Mouse (Mus musculus) heart, postnatal 14 days (tissue): ENCODE measurements around the gene Nudt2. TPM values are rescaled to one million over a fixed set of nuclear protein-coding genes. Genes with fewer than 3 reads are reported as not detected.
"Not testable (repeated sequence)": the region's sequence is repeated elsewhere in the genome, so short reads cannot be mapped to it uniquely, and the experiment has no call there.

Experiments used
- DNase-seq, 2 experiments: peaks; one replicate each; pipeline ENCODE4 v3.0.0; 2021 to 2022
- intact Hi-C: fragments of 180-260 bp; cut with DNase I; formaldehyde crosslinking; loops from one replicate; pipeline ENCODE4 v1.15.1; 2025
- long read RNA-seq, 2 experiments: library from polyadenylated mRNA; stranded (forward); transcript quantifications; one replicate each; pipeline ENCODE4 v2.0.0; 2021
- total RNA-seq, 2 experiments: library from RNA; stranded (reverse); gene quantifications; 2 replicates each; pipeline ENCODE4 v1.2.3; 2021

Gene Nudt2
- 10 to 100 TPM; 24.6 to 25.8 TPM for total RNA-seq
- long read RNA-seq, experiment 1, transcript Nudt2-201 (3 exons, 845 nt): major isoform, 22 of 24 reads
- long read RNA-seq, experiment 1, partial matches to known transcripts: 2 of 24 reads
- long read RNA-seq, experiment 1, other reads (novel, unspliced or antisense): 0 of 24 reads
- long read RNA-seq, experiment 2, transcript Nudt2-201 (3 exons, 845 nt): major isoform, 21 of 23 reads
- long read RNA-seq, experiment 2, partial matches to known transcripts: 0 of 23 reads
- long read RNA-seq, experiment 2, other reads (novel, unspliced or antisense): 2 of 23 reads

DNA sequence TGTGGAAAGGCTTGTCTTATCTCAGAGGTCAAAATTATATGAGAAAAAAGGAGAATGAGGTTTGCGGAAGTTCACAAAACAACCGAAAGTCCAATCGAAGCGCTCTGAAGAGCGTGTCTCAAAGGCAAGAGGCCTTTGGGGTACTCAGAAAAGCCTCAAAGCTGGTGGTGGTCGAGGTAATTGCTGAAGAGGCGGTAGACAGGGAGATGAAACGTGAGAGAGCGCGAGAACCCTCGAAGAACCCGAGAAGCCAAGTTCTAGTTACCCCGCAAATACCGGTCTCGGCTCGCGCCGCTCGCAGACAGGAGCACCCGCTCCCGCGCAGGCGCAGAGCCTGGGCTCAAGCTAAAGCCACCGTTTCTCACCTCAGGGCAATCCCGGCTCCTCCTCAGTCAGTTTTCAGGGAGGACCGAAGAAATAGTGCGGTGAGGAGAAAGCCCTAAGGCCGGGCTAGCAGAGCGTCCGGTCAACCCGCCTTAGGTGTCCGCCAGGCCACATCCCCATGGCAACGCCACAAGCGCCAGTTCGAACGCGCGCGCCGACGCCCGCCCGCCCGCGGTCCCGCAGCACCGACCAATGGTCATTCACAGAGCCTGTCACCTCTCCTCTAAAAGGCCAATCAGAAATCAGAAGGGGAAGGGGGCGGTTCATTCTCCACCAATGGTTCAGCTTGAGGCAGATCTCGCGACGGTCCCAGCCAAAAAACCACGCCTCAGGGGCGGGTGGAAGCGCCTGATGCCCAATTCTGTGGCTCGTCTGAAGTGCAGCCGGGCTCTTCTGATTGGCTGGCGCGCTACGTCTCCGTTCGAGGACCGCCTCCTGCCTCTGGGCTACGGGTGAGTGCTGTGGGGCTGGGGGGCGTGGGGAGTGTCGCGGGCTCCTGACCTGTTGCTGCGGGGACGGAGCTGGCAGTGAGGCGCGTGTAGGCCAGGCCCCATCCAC is at the start of gene Nudt2, which contains the start of gene Kif24:
TSS of gene Nudt2 (plus strand) at position 807 of the 942 bp plus-strand sequence.
TSS of gene Kif24 (minus strand) at position 543 of the 942 bp plus-strand sequence.
- intact Hi-C loops: loop anchor here (5.0 kb wide), 1 partner anchor 88 kb away; no protein-coding TSS in a partner anchor

GRCm38 (mm10) chr4:41416966-41417365 is 48.0 kb upstream of the Nudt2 start:
- intact Hi-C loops: no loop called here
- DNase-seq: no peak

More for the DNA sequence above, at the start of gene Nudt2, which contains the start of gene Kif24:
- DNase-seq: peak; percentile 96

- DNase-seq: no peak
- intact Hi-C loops: no loop called here
These were observed 26.0 kb upstream of the Nudt2 start for GRCm38 (mm10) chr4:41438931-41439330.

- intact Hi-C loops: no loop called here
- DNase-seq: no peak
These were observed 22.1 kb upstream of the Nudt2 start for GRCm38 (mm10) chr4:41442790-41443302.

GRCm38 (mm10) chr4:41447595-41447994 is 17.4 kb upstream of the Nudt2 start:
- intact Hi-C loops: no loop called here
- DNase-seq: no peak

GRCm38 (mm10) chr4:41460690-41461089 is 4.3 kb upstream of the Nudt2 start:
- intact Hi-C loops: no loop called here
- DNase-seq: no peak

DNA sequence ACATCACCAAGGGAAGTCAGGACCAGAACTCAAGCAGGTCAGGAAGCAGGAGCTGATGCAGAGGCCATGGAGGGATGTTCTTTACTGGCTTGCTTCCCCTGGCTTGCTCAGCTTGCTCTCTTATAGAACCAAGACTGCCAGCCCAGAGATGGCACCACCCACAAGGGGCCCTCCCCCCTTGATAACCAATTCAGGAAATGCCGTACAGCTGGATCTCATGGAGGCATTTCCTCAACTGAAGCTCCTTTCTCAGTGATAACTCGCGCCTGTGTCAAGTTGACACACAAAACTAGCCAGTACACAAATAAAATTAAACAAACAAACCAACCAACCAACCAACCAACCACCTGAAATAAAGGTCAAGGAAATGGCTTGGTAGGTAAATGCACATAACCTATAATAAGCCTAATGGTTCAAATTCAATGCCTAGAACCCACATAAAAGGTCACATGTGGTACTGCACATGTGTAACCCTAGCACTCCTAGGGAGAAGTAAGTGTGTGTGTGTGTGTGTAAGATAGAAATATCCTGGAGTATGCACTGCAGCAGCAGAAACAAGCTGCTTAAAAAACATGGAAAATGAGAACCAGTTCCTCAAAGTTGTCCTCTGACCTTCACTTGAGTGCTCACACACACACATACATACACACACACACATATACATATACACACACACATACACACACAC is 1.8 kb upstream of the Nudt2 start:
- intact Hi-C loops, DNase-seq: not testable (repeated sequence)

GRCm38 (mm10) chr4:41465287-41465665 is 325 bp downstream of the Nudt2 start:
- intact Hi-C loops: loop anchor here (5.0 kb wide), 1 partner anchor 87 kb away; no protein-coding TSS in a partner anchor
- DNase-seq: no peak

DNA sequence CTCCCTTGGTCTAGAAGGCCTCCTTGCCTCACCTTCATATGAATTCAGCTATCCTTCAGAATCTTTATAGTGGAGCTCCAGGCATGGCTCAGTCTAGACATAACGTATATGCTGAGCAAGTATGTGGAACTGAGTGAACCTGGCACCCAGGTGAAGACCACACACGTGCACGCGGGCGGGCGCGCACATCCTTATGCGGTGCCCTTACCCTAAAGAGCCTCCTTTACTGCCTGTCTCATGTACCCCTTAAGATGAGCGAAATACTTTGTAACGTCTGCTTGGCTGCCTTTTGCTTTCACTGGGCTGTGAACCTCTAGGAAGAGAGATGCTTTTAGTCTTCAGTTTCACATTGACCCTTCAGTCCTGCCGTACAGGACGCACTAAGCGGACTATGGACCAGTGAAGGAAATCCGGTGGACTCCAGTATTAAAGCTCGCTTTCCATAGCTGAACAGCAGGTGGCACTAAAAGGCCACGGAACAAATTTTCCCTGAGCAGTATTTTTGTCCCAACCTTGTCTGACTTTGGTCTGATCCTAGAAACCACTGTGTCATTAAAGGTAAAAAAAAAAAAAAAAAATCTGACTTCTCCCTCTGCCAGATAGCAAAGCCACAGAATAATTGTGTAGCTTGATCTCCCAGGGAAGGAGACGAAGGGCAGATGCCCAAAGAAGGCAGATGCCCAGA is 3.6 kb downstream of the Nudt2 start:
- intact Hi-C loops: loop anchor here (1.0 to 5.0 kb wide), 5 partner anchors 38 to 240 kb away; no protein-coding TSS in a partner anchor
- peak; percentile 68 to 81 for DNase-seq

DNA sequence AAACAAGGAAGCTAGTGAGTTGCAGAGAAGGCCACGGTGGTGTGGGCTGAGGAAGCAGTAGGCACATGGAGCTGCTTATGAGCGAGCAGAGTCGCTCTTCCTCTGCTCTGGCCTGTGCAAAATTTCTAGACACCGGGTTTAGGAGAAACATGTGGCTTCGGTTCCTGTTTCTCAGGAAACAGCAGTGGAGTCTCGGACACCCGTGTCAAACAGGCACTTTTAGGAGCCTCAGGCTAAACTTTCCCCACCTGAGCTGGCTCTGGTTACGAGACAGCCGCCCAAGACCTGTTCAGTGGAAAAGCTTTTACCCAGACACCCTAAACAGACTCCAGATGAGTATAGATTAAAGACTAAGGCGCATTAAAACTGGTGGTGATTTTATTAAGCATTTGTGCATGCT is 4.2 kb downstream of the Nudt2 start:
- no peak for DNase-seq
- intact Hi-C loops: loop anchor here (2.0 to 5.0 kb wide), 3 partner anchors 38 to 240 kb away; no protein-coding TSS in a partner anchor

GRCm38 (mm10) chr4:41470051-41470683 is 5.2 kb downstream of the Nudt2 start:
- DNase-seq: no peak
- intact Hi-C loops: no loop called here

- peak in 1 of 2 experiments; percentile 27 for DNase-seq
- intact Hi-C loops: no loop called here
These were observed 5.9 kb downstream of the Nudt2 start for GRCm38 (mm10) chr4:41470684-41471383.

DNA sequence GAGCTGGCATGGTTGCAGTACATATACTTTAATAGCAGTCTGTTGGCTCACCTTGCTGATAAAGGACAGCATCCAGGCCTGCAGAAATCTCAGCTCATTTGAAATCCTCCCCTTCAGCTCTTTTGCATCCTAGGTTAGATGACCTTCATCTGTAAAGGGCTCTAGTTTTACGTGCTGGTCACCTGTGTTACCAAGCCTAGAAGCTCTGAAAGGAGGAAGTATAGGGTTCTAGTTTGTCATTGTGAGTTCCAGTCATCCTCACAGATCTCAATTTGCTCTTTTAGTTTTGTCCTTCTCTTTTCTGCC is 6.4 kb downstream of the Nudt2 start:
- no peak for DNase-seq
- intact Hi-C loops: no loop called here

- DNase-seq: no peak
- intact Hi-C loops: no loop called here
These were observed 12.8 kb downstream of the Nudt2 start for GRCm38 (mm10) chr4:41477648-41478160.

- DNase-seq: no peak
- intact Hi-C loops: no loop called here
These were observed 14.0 kb downstream of the Nudt2 start for GRCm38 (mm10) chr4:41478751-41479455.

- intact Hi-C loops: no loop called here
These were observed 14.5 kb downstream of the Nudt2 start for GRCm38 (mm10) chr4:41479456-41479804.

DNA sequence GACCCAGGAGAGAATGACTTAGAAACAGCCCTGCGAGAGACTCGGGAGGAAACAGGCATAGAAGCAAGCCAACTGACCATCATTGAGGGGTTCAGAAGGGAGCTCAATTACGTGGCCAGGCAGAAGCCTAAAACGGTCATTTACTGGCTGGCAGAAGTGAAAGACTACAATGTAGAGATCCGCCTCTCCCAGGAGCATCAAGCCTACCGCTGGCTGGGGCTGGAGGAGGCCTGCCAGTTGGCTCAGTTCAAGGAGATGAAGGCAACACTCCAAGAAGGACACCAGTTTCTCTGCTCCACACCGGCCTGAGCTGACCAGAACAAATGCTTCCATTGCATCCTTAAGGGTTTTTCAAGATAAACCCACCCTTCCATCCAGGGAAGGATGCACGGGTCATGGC is 15.3 kb downstream of the Nudt2 start:
- DNase-seq: peak; percentile 73 to 76

More at GRCm38 (mm10) chr4:41479456-41479804, 14.5 kb downstream of the Nudt2 start:
- DNase-seq: peak; percentile 48 to 62

DNA sequence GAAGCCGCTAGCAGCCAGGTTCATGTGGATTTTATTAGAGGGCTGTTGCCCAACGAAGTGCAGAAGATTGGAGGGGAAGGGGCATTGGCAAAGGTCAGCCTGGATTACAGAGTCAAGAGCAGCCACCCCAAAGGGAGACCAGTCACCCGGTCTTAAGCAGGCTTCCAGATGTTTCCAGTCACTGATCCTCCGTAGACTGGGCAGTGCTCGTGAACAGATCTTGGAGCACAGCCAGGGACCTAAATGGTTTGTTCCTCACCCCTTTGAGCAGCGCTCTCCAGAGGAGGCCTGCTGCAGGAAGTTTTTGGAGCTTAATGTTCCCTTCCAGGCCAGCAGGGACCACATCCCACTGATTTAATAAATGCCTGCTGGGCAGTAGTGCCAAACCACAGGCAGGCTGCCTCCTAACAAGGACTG is 16.7 kb downstream of the Nudt2 start:
- DNase-seq: peak; percentile 70 to 76
- intact Hi-C loops: no loop called here

More for the DNA sequence above, 15.3 kb downstream of the Nudt2 start:
- intact Hi-C loops: no loop called here
